Mouse (Mus musculus): ENCODE results near the gene Erich4.

The Erich4 gene

GRCm38 (mm10) chr7:25624851-25625250, 9.2 kb upstream of the Erich4 start:
- in situ Hi-C loops (cut with MboI; ENCODE audit: low sequenced_read_pairs), result no loop called here

GRCm38 (mm10) chr7:25623857-25624370, 8.2 kb upstream of the Erich4 start:
- in situ Hi-C loops (cut with MboI; ENCODE audit: low sequenced_read_pairs), result no loop called here

GRCm38 (mm10) chr7:25620751-25621150, 5.1 kb upstream of the Erich4 start:
- in situ Hi-C loops (cut with MboI; ENCODE audit: low sequenced_read_pairs), result no loop called here

- in situ Hi-C loops (cut with MboI; ENCODE audit: low sequenced_read_pairs), result no loop called here
Observed at GRCm38 (mm10) chr7:25620101-25620500, 4.4 kb upstream of the Erich4 start.

GRCm38 (mm10) chr7:25619722-25619991, 4.0 kb upstream of the Erich4 start:
- in situ Hi-C loops (cut with MboI; ENCODE audit: low sequenced_read_pairs), result no loop called here

GRCm38 (mm10) chr7:25618865-25619721, 3.4 kb upstream of the Erich4 start, which contains the start of gene Dmac2:
TSS of gene Dmac2 (plus strand) at chr7:25619414.
- in situ Hi-C loops (cut with MboI; ENCODE audit: low sequenced_read_pairs), result no loop called here

- in situ Hi-C loops (cut with MboI; ENCODE audit: low sequenced_read_pairs), result no loop called here
Observed at GRCm38 (mm10) chr7:25617376-25618160, 1.9 kb upstream of the Erich4 start.

GRCm38 (mm10) chr7:25614831-25615705, 624 bp downstream of the Erich4 start:
- in situ Hi-C loops (cut with MboI; ENCODE audit: low sequenced_read_pairs), result no loop called here

GRCm38 (mm10) chr7:25614086-25614485, 1.6 kb downstream of the Erich4 start:
- in situ Hi-C loops (cut with MboI; ENCODE audit: low sequenced_read_pairs), result no loop called here

GRCm38 (mm10) chr7:25611501-25611900, 4.2 kb downstream of the Erich4 start:
- in situ Hi-C loops (cut with MboI; ENCODE audit: low sequenced_read_pairs), result no loop called here

- in situ Hi-C loops (cut with MboI; ENCODE audit: low sequenced_read_pairs), result no loop called here
Observed at GRCm38 (mm10) chr7:25610056-25610455, 5.6 kb downstream of the Erich4 start.

GRCm38 (mm10) chr7:25607196-25607595, 8.5 kb downstream of the Erich4 start:
- in situ Hi-C loops (cut with MboI; ENCODE audit: low sequenced_read_pairs), result loop anchor here (10.0 kb wide), 1 partner anchor 182 kb away; no protein-coding TSS in a partner anchor

- in situ Hi-C loops (cut with MboI; ENCODE audit: low sequenced_read_pairs), result loop anchor here (10.0 kb wide), 1 partner anchor 182 kb away; no protein-coding TSS in a partner anchor
Observed at GRCm38 (mm10) chr7:25606625-25607063, 9.0 kb downstream of the Erich4 start.

GRCm38 (mm10) chr7:25601346-25601745, 14.3 kb downstream of the Erich4 start:
- in situ Hi-C loops (cut with MboI; ENCODE audit: low sequenced_read_pairs), result loop anchor here (5.0 to 10.0 kb wide), 2 partner anchors 119 to 177 kb away; no protein-coding TSS in a partner anchor

GRCm38 (mm10) chr7:25600666-25601065, 15.0 kb downstream of the Erich4 start:
- in situ Hi-C loops (cut with MboI; ENCODE audit: low sequenced_read_pairs), result loop anchor here (5.0 to 10.0 kb wide), 2 partner anchors 118 to 176 kb away; no protein-coding TSS in a partner anchor

GRCm38 (mm10) chr7:25599663-25600062, 16.0 kb downstream of the Erich4 start:
- in situ Hi-C loops (cut with MboI; ENCODE audit: low sequenced_read_pairs), result loop anchor here (5.0 to 10.0 kb wide), 2 partner anchors 117 to 175 kb away; no protein-coding TSS in a partner anchor

- in situ Hi-C loops (cut with MboI; ENCODE audit: low sequenced_read_pairs), result no loop called here
Observed at GRCm38 (mm10) chr7:25593859-25594258, 21.8 kb downstream of the Erich4 start.

GRCm38 (mm10) chr7:25591226-25591625, 24.5 kb downstream of the Erich4 start:
- in situ Hi-C loops (cut with MboI; ENCODE audit: low sequenced_read_pairs), result no loop called here

- in situ Hi-C loops (cut with MboI; ENCODE audit: low sequenced_read_pairs), result no loop called here
Observed at GRCm38 (mm10) chr7:25585351-25586204, 30.1 kb downstream of the Erich4 start.

Data from CH12F3 (cell line).